Mouse (Mus musculus): ENCODE measurements at regions not wholly inside any gene's neighbourhood (a gene's known extent, or its start where the extent isn't known, plus 50 kb on each side); places are given as distances from the start of the nearest gene placed in this dataset.

- ChIA-PET CTCF (no interaction called here), POLR2A (no interaction called here)
Observed at GRCm38 (mm10) chr8:7977020-7977419, 684.0 kb downstream of the Efnb2 start.

- POLR2A ChIA-PET = no interaction called here
- CTCF ChIA-PET = no interaction called here
Observed at GRCm38 (mm10) chr8:7973791-7974190, 687.3 kb downstream of the Efnb2 start.

GRCm38 (mm10) chr8:7964276-7964675, 696.8 kb downstream of the Efnb2 start:
- ChIA-PET POLR2A (no interaction called here), CTCF (no interaction called here)

GRCm38 (mm10) chr8:7956745-7957144, 704.3 kb downstream of the Efnb2 start:
- ChIA-PET POLR2A (no interaction called here), CTCF (no interaction called here)

GRCm38 (mm10) chr8:7954851-7955250, 706.2 kb downstream of the Efnb2 start:
- ChIA-PET POLR2A (no interaction called here), CTCF (no interaction called here)

GRCm38 (mm10) chr8:7945966-7946775, 714.9 kb downstream of the Efnb2 start:
- POLR2A ChIA-PET = interaction anchor here in 1 of 4 experiments (0.6 kb wide), 1 partner anchor 1150 kb away, joined by 3 read pairs; no protein-coding TSS in a partner anchor
- CTCF ChIA-PET = no interaction called here

- ChIA-PET POLR2A (no interaction called here), CTCF (no interaction called here)
Observed at GRCm38 (mm10) chr8:7936596-7936995, 724.4 kb downstream of the Efnb2 start.

GRCm38 (mm10) chr8:7919416-7919815, 741.6 kb downstream of the Efnb2 start:
- ChIA-PET POLR2A (no interaction called here), CTCF (no interaction called here)

GRCm38 (mm10) chr8:7894338-7894737, 766.7 kb downstream of the Efnb2 start:
- POLR2A ChIA-PET = interaction anchor here in 1 of 4 experiments (0.6 kb wide), 1 partner anchor 657 kb away, joined by 8 read pairs; no protein-coding TSS in a partner anchor

GRCm38 (mm10) chr8:7853169-7853568, 807.9 kb downstream of the Efnb2 start:
- POLR2A ChIA-PET = no interaction called here
- CTCF ChIA-PET = no interaction called here

More at GRCm38 (mm10) chr8:7894338-7894737, 766.7 kb downstream of the Efnb2 start:
- CTCF ChIA-PET = no interaction called here

- ChIA-PET CTCF (no interaction called here), POLR2A (no interaction called here)
Observed at GRCm38 (mm10) chr8:7850573-7850972, 810.5 kb downstream of the Efnb2 start.

GRCm38 (mm10) chr8:7831948-7832347, 829.1 kb downstream of the Efnb2 start:
- CTCF ChIA-PET = no interaction called here
- POLR2A ChIA-PET = no interaction called here

GRCm38 (mm10) chr8:7827811-7828210, 833.2 kb downstream of the Efnb2 start:
- POLR2A ChIA-PET = no interaction called here
- CTCF ChIA-PET = no interaction called here

GRCm38 (mm10) chr8:7808395-7808794, 852.6 kb downstream of the Efnb2 start:
- ChIA-PET POLR2A (no interaction called here), CTCF (no interaction called here)

- CTCF ChIA-PET = no interaction called here
- POLR2A ChIA-PET = no interaction called here
Observed at GRCm38 (mm10) chr8:7799221-7799620, 861.8 kb downstream of the Efnb2 start.

GRCm38 (mm10) chr8:7796156-7796555, 864.9 kb downstream of the Efnb2 start:
- ChIA-PET POLR2A (no interaction called here), CTCF (no interaction called here)

- ChIA-PET POLR2A (no interaction called here), CTCF (interaction anchor here in 1 of 4 experiments (0.6 kb wide), 1 partner anchor 899 kb away, joined by 9 read pairs; no protein-coding TSS in a partner anchor)
Observed at GRCm38 (mm10) chr8:7763820-7764219, 897.2 kb downstream of the Efnb2 start.

GRCm38 (mm10) chr8:7760987-7761386, 900.1 kb downstream of the Efnb2 start:
- CTCF ChIA-PET = no interaction called here
- POLR2A ChIA-PET = no interaction called here

- CTCF ChIA-PET = no interaction called here
- POLR2A ChIA-PET = no interaction called here
Observed at GRCm38 (mm10) chr8:7732726-7733125, 928.3 kb downstream of the Efnb2 start.

GRCm38 (mm10) chr8:7721880-7722279, 939.2 kb downstream of the Efnb2 start:
- ChIA-PET POLR2A (no interaction called here), CTCF (no interaction called here)

GRCm38 (mm10) chr8:7718898-7719696, 941.9 kb downstream of the Efnb2 start:
- CTCF ChIA-PET = no interaction called here

More at GRCm38 (mm10) chr8:7718898-7719696, 941.9 kb downstream of the Efnb2 start:
- POLR2A ChIA-PET = no interaction called here
